Mouse (Mus musculus) liver, postnatal 0 days (tissue): ENCODE results near the gene Kif5c. TPM values are rescaled to one million over a fixed set of nuclear protein-coding genes. Genes with fewer than 3 reads are reported as not detected.

Source experiments
- ATAC-seq: fragments of 200-750 bp; cut with Nextera tagmentation; 2 replicates; pipeline ENCODE4 v1.8.0; 2017; ENCODE audit warnings: mild to moderate bottlenecking, moderate library complexity
- DNase-seq: peaks from one replicate; pipeline ENCODE4 v3.0.0-alpha.2; 2016
- H3K27ac ChIP-seq: fragments of 300-500 bp; sonication (generic); 2 replicates; pipeline ENCODE4 v1.5.1; 2014; ENCODE audit warnings: antibody characterized with exemption, moderate library complexity, mild to moderate bottlenecking, low read depth
- H3K27me3 ChIP-seq: fragments of 300-500 bp; sonication (generic); 2 replicates; pipeline ENCODE4 v1.6.1; 2014; ENCODE audit warnings: low read length, control low read depth, mixed read lengths; ENCODE audit not compliant: insufficient read depth
- H3K36me3 ChIP-seq: fragments of 300-500 bp; sonication (generic); replicated peaks from 2 replicates; pipeline ENCODE4 v1.6.1; 2014; ENCODE audit warnings: mild to moderate bottlenecking, control low read depth, low read length, moderate library complexity, mixed read lengths; ENCODE audit not compliant: insufficient read depth
- H3K4me1 ChIP-seq: fragments of 300-500 bp; sonication (generic); 2 replicates; pipeline ENCODE4 v1.6.1; 2014; ENCODE audit warnings: antibody characterized with exemption, mild to moderate bottlenecking, control low read depth; ENCODE audit not compliant: insufficient read depth
- H3K4me2 ChIP-seq: fragments of 300-500 bp; sonication (generic); 2 replicates; pipeline ENCODE4 v1.6.1; 2014; ENCODE audit warnings: low read depth, mild to moderate bottlenecking, low read length, moderate library complexity, mixed read lengths
- H3K4me3 ChIP-seq: fragments of 300-500 bp; sonication (generic); 2 replicates; pipeline ENCODE4 v1.5.1; 2014; ENCODE audit warnings: low read depth, low read length
- H3K9ac ChIP-seq: fragments of 300-500 bp; sonication (generic); replicated peaks from 2 replicates; pipeline ENCODE4 v1.6.1; 2014; ENCODE audit warnings: mild to moderate bottlenecking, moderate library complexity
- H3K9me3 ChIP-seq: fragments of 300-500 bp; sonication (generic); 2 replicates; pipeline ENCODE4 v1.6.1; 2016; ENCODE audit warnings: mild to moderate bottlenecking, control low read depth, low read length, mixed read lengths
- CTCF ChIP-seq: sonication (generic); IDR thresholded peaks from 2 replicates; pipeline ENCODE4 v1.5.1; 2016; ENCODE audit warnings: antibody characterized with exemption, low read depth
- EP300 ChIP-seq: IDR thresholded peaks from 2 replicates; pipeline ENCODE4 v1.6.1; 2016; ENCODE audit warnings: antibody characterized with exemption, low read depth, mild to moderate bottlenecking
- WGBS: fragments of 180-500 bp; shearing (Covaris S2); extraction: QIAGEN DNeasy Blood & Tissue Kit; methylation state at CpG from one replicate; pipeline ENCODE4 v1.1.7; 2014; ENCODE audit not compliant: insufficient replicate concordance; 5-methylcytosine and 5-hydroxymethylcytosine counted together
- polyA plus RNA-seq: library from polyadenylated mRNA; unstranded; fragments of >200 nt; fragmentation: Nextera tagmentation; extraction: Ambion mirVana; gene quantifications from 2 replicates; pipeline ENCODE4 v1.2.1, GENCODE M21; 2015

Gene Kif5c
- polyA plus RNA-seq, 1 experiment from 2014 or later, result 0.13 TPM

DNA sequence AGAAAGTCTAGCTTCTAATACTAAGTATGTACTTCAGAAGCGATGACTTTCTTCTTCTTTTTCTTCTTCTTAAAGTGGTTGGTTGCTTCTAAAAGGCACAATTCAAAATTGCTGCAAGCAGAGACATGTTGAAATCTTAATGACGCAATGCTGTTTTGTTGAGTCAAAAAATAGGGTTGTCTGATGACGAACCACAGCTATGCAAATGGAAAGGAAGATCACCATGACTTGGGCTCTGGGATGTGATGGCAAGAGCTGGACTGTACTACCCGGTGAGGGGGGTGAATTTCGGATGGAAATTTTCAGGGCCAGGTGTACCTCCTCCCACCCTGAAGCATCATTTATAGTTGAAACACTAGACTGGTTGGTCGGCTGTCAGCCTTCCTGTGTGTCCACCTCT is 190.4 kb downstream of the Kif5c start:
- Histone ChIP-seq H3K27me3 (no peaks in the 10 kb centered on the region), H3K4me1 (peaks cover 14% of the 10 kb centered on the region), H3K9ac (no peak overlapping the region), H3K9me3 (no peaks in the 10 kb centered on the region), H3K36me3 (no peaks in the 10 kb centered on the region), H3K4me3 (no peak overlapping the region), H3K4me2 (no peak overlapping the region), H3K27ac (no peak overlapping the region)
- DNase-seq (no peak), ATAC-seq (no peak)
- TF ChIP-seq CTCF, result no peak
- no peak for TF ChIP-seq EP300
- 56% methylated on average over 6 of the region's 6 CpGs for WGBS

- no peaks in the 10 kb centered on the region for H3K36me3 ChIP-seq
- DNase-seq (no peak), ATAC-seq (no peak)
- H3K4me1 ChIP-seq, result peaks cover 14% of the 10 kb centered on the region
- H3K9ac ChIP-seq, result no peak overlapping the region
- TF ChIP-seq EP300 (no peak), CTCF (no peak)
- WGBS, result 42% methylated on average over 11 of the region's 11 CpGs
- no peak overlapping the region for H3K27ac ChIP-seq
- H3K4me3 ChIP-seq, result no peak overlapping the region
- peak overlapping the region; percentile 23; the same call in 1 of the 2 replicates for H3K4me2 ChIP-seq
- H3K9me3 ChIP-seq, result no peaks in the 10 kb centered on the region
- H3K27me3 ChIP-seq, result no peaks in the 10 kb centered on the region
Measured at GRCm38 (mm10) chr2:49811420-49811819, 192.3 kb downstream of the Kif5c start.

GRCm38 (mm10) chr2:49811871-49812363 is 192.8 kb downstream of the Kif5c start:
- peak; percentile 58 for DNase-seq
- Histone ChIP-seq H3K9me3 (no peaks in the 10 kb centered on the region), H3K9ac (no peak overlapping the region), H3K27ac (no peak overlapping the region), H3K36me3 (no peaks in the 10 kb centered on the region), H3K4me3 (no peak overlapping the region), H3K4me1 (peaks cover 14% of the 10 kb centered on the region), H3K4me2 (peak overlapping the region; percentile 23), H3K27me3 (no peaks in the 10 kb centered on the region)
- no peak for TF ChIP-seq CTCF
- TF ChIP-seq EP300, result no peak
- WGBS, result 22% methylated on average over 4 of the region's 4 CpGs
- ATAC-seq, result peak; percentile 55; the same call in 1 of the 2 replicates

GRCm38 (mm10) chr2:49813151-49813550 is 194.1 kb downstream of the Kif5c start:
- H3K27me3 ChIP-seq, result no peaks in the 10 kb centered on the region
- H3K27ac ChIP-seq, result no peak overlapping the region
- H3K9ac ChIP-seq, result no peak overlapping the region
- H3K4me1 ChIP-seq, result peaks cover 14% of the 10 kb centered on the region
- 41% methylated on average over 4 of the region's 4 CpGs for WGBS
- H3K4me2 ChIP-seq, result no peak overlapping the region
- H3K9me3 ChIP-seq, result no peaks in the 10 kb centered on the region
- TF ChIP-seq EP300 (no peak), CTCF (no peak)
- DNase-seq, result no peak
- H3K4me3 ChIP-seq, result no peak overlapping the region
- no peaks in the 10 kb centered on the region for H3K36me3 ChIP-seq
- no peak for ATAC-seq

- H3K4me2 ChIP-seq, result no peak overlapping the region
- H3K4me3 ChIP-seq, result no peak overlapping the region
- ATAC-seq (peak; percentile 43; the same call in 1 of the 2 replicates), DNase-seq (no peak)
- no peaks in the 10 kb centered on the region for H3K36me3 ChIP-seq
- no peaks in the 10 kb centered on the region for H3K9me3 ChIP-seq
- no peak overlapping the region for H3K9ac ChIP-seq
- whole genome bisulfite sequencing, result 28% methylated on average over 6 of the region's 6 CpGs
- no peaks in the 10 kb centered on the region for H3K27me3 ChIP-seq
- H3K27ac ChIP-seq, result no peak overlapping the region
- no peak for TF ChIP-seq EP300
- TF ChIP-seq CTCF, result no peak
- peaks cover 14% of the 10 kb centered on the region for H3K4me1 ChIP-seq
Measured at GRCm38 (mm10) chr2:49814011-49814410, 194.9 kb downstream of the Kif5c start.

DNA sequence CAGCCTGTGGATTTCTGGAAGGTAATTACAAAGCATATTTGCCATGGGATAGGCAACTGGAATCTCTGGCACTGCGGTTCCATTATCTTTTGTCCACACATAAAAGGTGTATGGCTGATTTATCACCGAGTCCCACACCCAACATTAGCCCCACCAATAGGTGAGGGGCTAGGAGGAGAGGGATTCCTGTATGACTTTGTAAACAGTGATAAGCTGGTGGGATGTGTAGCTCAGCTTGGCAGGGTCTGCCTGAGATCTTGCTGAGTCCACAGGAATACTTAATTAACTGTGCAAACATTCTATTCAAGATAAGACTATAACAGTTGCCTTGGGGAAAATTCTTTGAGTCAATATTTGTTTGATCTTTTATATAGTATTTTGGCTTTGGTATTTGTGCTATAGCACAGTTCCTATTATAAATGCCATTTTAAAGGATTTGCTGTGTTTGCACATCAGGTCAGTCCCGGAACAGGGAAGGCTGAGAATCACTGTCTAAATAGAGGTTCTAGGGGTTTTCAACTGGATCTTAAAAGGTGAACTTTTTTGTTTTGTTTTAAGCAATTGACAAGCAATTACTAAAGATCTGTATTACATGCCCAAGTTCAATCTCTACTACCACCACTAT is 196.7 kb downstream of the Kif5c start:
- peaks cover 14% of the 10 kb centered on the region for H3K4me1 ChIP-seq
- H3K27ac ChIP-seq, result no peak overlapping the region
- DNase-seq, result no peak
- H3K9me3 ChIP-seq, result no peaks in the 10 kb centered on the region
- H3K4me2 ChIP-seq, result no peak overlapping the region
- H3K9ac ChIP-seq, result no peak overlapping the region
- H3K4me3 ChIP-seq, result no peak overlapping the region
- H3K36me3 ChIP-seq, result no peaks in the 10 kb centered on the region
- H3K27me3 ChIP-seq, result no peaks in the 10 kb centered on the region
- no peak for ATAC-seq
- TF ChIP-seq EP300, result no peak
- no peak for TF ChIP-seq CTCF
- WGBS, result 49% methylated on average over 3 of the region's 3 CpGs
